In the genomic region with DNA sequence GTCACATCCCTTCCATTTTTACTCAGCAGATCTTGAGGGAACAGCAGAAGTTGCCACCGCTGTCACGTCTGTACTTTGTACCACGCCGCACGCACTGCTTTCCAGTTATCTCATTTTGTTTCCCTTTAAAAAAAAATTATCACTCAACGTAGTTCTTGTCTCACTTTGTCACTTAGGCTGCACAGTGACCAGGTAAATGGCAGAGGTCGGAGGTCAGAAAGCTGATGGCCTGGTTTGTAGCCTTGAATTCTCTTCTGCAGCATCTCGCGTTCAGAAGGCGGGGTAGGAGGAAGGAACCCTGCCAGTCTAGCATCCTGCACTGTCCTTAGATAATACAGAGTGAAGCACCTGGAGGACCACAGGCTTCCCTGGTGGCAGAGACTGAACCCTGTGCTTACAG, we compare ENCODE assay signal across 22 mouse cellular contexts. TPM values are rescaled to one million over a fixed set of nuclear protein-coding genes. Genes with fewer than 3 reads are reported as not detected.
DNase-seq lines count a peak whose midpoint lies in the region; ATAC-seq and TF ChIP-seq lines count a peak whose summit lies in the region.
"Had no signal": no experiment of that assay in that cellular context is flagged by ENCODE, and none has a peak within 500 bp of the region (broad histone marks: within the 10 kb centered on the region; RNA-seq: fewer than 3 reads in every experiment).

No protein-coding gene starts in this region.

- TF ChIP-seq POLR2A in thymus, adult 2 months (IDR thresholded peaks at IDR 0.05; ENCODE audit: control insufficient read depth, extremely low read depth, insufficient read depth, low read length, poor library complexity): no peak

- WGBS in heart, embryonic 15.5 days: 57% methylated on average over 10 of the region's 10 CpGs
- WGBS in thymus, adult 2 months: 82% methylated on average over 10 of the region's 10 CpGs

- ATAC-seq in heart, embryonic 15.5 days (replicated peaks; ENCODE audit: insufficient number of reproducible peaks, insufficient read depth, low FRiP score, low read depth): no peak
- ATAC-seq: activated CD4-positive, CD25-positive, alpha-beta regulatory T cell, adult 4 months; CD4-positive, CD25-positive, alpha-beta regulatory T cell, adult 4 months; forebrain, postnatal 0 days; hindbrain, embryonic 16.5 days had no signal

- no peak for TF ChIP-seq CTCF in gastrocnemius, adult 2 months (IDR thresholded peaks at IDR 0.05)
- TF ChIP-seq CTCF in layer of hippocampus, adult 2 months (conservative IDR thresholded peaks at IDR 0.05): no peak
- TF ChIP-seq CTCF in thymus, adult 2 months (IDR thresholded peaks at IDR 0.05; ENCODE audit: borderline replicate concordance, control insufficient read depth, extremely low read depth, insufficient read depth, low read length, poor library complexity): no peak

- no peaks in the 10 kb centered on the region for H3K9me3 ChIP-seq in heart, embryonic 15.5 days (replicated peaks)
- H3K9me3 ChIP-seq: embryonic facial prominence, embryonic 15.5 days; limb, embryonic 13.5 days; megakaryocyte, embryonic 14.5 days; neural tube, embryonic 13.5 days had no signal

- no peak overlapping the region for H3K4me3 ChIP-seq in gastrocnemius, adult 2 months
- H3K4me3 ChIP-seq in heart, embryonic 15.5 days: no peak overlapping the region
- no peak overlapping the region for H3K4me3 ChIP-seq in layer of hippocampus, adult 2 months
- no peak overlapping the region for H3K4me3 ChIP-seq in thymus, adult 2 months (ENCODE audit: control insufficient read depth, insufficient read depth, low read length)
- H3K4me3 ChIP-seq: embryonic facial prominence, embryonic 15.5 days; limb, embryonic 13.5 days; megakaryocyte, embryonic 14.5 days; neural tube, embryonic 13.5 days had no signal

- no peaks in the 10 kb centered on the region for H3K27me3 ChIP-seq in heart, embryonic 15.5 days
- no peaks in the 10 kb centered on the region for H3K27me3 ChIP-seq in thymus, adult 2 months (ENCODE audit: control insufficient read depth, insufficient read depth, low read length)
- H3K27me3 ChIP-seq: embryonic facial prominence, embryonic 15.5 days; limb, embryonic 13.5 days; neural tube, embryonic 13.5 days had no signal

- H3K4me1 ChIP-seq in heart, embryonic 15.5 days (replicated peaks): peaks cover 85% of the 10 kb centered on the region
- H3K4me1 ChIP-seq in thymus, adult 2 months (replicated peaks; ENCODE audit: control insufficient read depth, insufficient read depth, low read length): peaks cover 41% of the 10 kb centered on the region

- H3K27ac ChIP-seq in gastrocnemius, adult 2 months: peak overlapping the region; percentile 94
- H3K27ac ChIP-seq in heart, embryonic 15.5 days: peak overlapping the region; percentile 94
- H3K27ac ChIP-seq in layer of hippocampus, adult 2 months: peak overlapping the region; percentile 86; the same call in 1 of the 2 replicates
- no peak overlapping the region for H3K27ac ChIP-seq in thymus, adult 2 months (ENCODE audit: control insufficient read depth, insufficient read depth, low read length)
- H3K27ac ChIP-seq: embryonic facial prominence, embryonic 15.5 days; limb, embryonic 13.5 days; neural tube, embryonic 13.5 days had no signal

- DNase-seq in gastrocnemius, adult 2 months: peak; percentile 15
- DNase-seq in gastrocnemius, postnatal 25 days: no peak
- DNase-seq in heart, postnatal 36 days: no peak
- no peak for DNase-seq in layer of hippocampus, adult 2 months (ENCODE audit: low spot score in 2 of 2)
- no peak for DNase-seq in layer of hippocampus, adult 11-12 months (ENCODE audit: low spot score)
- DNase-seq in thymus, postnatal 4 days: peak; percentile 33
- no peak for DNase-seq in thymus, adult 2 months
- DNase-seq: adrenal gland, postnatal 14 days; embryo, embryonic 11 days; forebrain, postnatal 0 days; kidney, adult 18-20 months; kidney, postnatal 36 days; lung, postnatal 14 days; midbrain, embryonic 14.5 days had no signal

- H3K4me2 ChIP-seq in heart, embryonic 15.5 days: no peak overlapping the region
- H3K4me2 ChIP-seq: embryonic facial prominence, embryonic 15.5 days; limb, embryonic 13.5 days; neural tube, embryonic 13.5 days had no signal

- intact Hi-C loops in gastrocnemius, adult 2 months (cut with DNase I): no loop called here
- intact Hi-C loops in heart, postnatal 36 days (cut with DNase I): no loop called here

- H3K9ac ChIP-seq in heart, embryonic 15.5 days: no peak overlapping the region
- H3K9ac ChIP-seq: embryonic facial prominence, embryonic 15.5 days; forebrain, postnatal 0 days; limb, embryonic 13.5 days; neural tube, embryonic 13.5 days had no signal

- H3K36me3 ChIP-seq in heart, embryonic 15.5 days: peaks cover 7% of the 10 kb centered on the region; the same call in 1 of the 2 replicates
- no peaks in the 10 kb centered on the region for H3K36me3 ChIP-seq in thymus, adult 2 months (ENCODE audit: control insufficient read depth, insufficient read depth, low read length)
- H3K36me3 ChIP-seq: embryonic facial prominence, embryonic 15.5 days had no signal

RNA-seq across cellular contexts. Expression of gene Ypel2, which starts 29.8 kb away (rescaled TPM):
- total RNA-seq in gastrocnemius, adult 2 months (2021): 10 to 100 TPM in 1 of 2 experiments, 1 to 10 TPM in 1; 4.5 to 11.6 TPM
- 1 to 10 TPM; 3.7 to 8.0 TPM for total RNA-seq in gastrocnemius, postnatal 25 days (2021)
- 20.8 and 23.1 TPM in 2 replicates for polyA plus RNA-seq in heart, embryonic 15.5 days (2015; fragmentation: Nextera tagmentation; extraction: Ambion mirVana)
- 10 to 100 TPM; 11.1 to 31.6 TPM for total RNA-seq in heart, postnatal 36 days (2021)
- total RNA-seq in layer of hippocampus, adult 2 months (2021): 10 to 100 TPM; 23.3 to 23.6 TPM
- 16.0 and 16.2 TPM in 2 replicates for polyA plus RNA-seq in thymus, adult 2 months (2012; rRNA removed)

Comparison
In these comparisons a context has a peak if more than half of its experiments do, and no peak if none do; other contexts are left out.
1. DNase-seq: peak in gastrocnemius, adult 2 months (single experiment) and thymus, postnatal 4 days (single experiment); none in gastrocnemius, postnatal 25 days (single experiment), heart, postnatal 36 days (0 of 2), layer of hippocampus, adult 2 months (0 of 2), layer of hippocampus, adult 11-12 months (single experiment) and thymus, adult 2 months (single experiment).